Mouse (Mus musculus): ENCODE measurements around the gene Rhof.

Gene Rhof

GRCm38 (mm10) chr5:123135471-123136360 is 3.2 kb upstream of the Rhof start:
- no peak for DNase-seq (ENCODE audit: low read depth, low spot score)

- no peak for DNase-seq (ENCODE audit: low read depth, low spot score)
These were observed 2.4 kb upstream of the Rhof start for GRCm38 (mm10) chr5:123134875-123135382.

GRCm38 (mm10) chr5:123134186-123134874 is 1.8 kb upstream of the Rhof start:
- DNase-seq (ENCODE audit: low read depth, low spot score), result no peak

- DNase-seq (ENCODE audit: low read depth, low spot score), result peak; percentile 71
These were observed 1.3 kb upstream of the Rhof start for GRCm38 (mm10) chr5:123133784-123134143.

- DNase-seq (ENCODE audit: low read depth, low spot score), result peak; percentile 94
These were observed 741 bp upstream of the Rhof start for GRCm38 (mm10) chr5:123133083-123133783.

GRCm38 (mm10) chr5:123130814-123131148 is 1.7 kb downstream of the Rhof start:
- DNase-seq (ENCODE audit: low read depth, low spot score), result peak; percentile 62

GRCm38 (mm10) chr5:123130030-123130813 is 2.3 kb downstream of the Rhof start:
- no peak for DNase-seq (ENCODE audit: low read depth, low spot score)

GRCm38 (mm10) chr5:123129170-123129757 is 3.2 kb downstream of the Rhof start:
- no peak for DNase-seq (ENCODE audit: low read depth, low spot score)

GRCm38 (mm10) chr5:123128426-123129169 is 3.9 kb downstream of the Rhof start:
- DNase-seq (ENCODE audit: low read depth, low spot score), result peak; percentile 94

GRCm38 (mm10) chr5:123127031-123127430 is 5.5 kb downstream of the Rhof start:
- DNase-seq (ENCODE audit: low read depth, low spot score), result peak; percentile 43

- DNase-seq (ENCODE audit: low read depth, low spot score), result peak; percentile 83
These were observed 6.7 kb downstream of the Rhof start for GRCm38 (mm10) chr5:123125638-123126406.

GRCm38 (mm10) chr5:123125105-123125504 is 7.4 kb downstream of the Rhof start:
- no peak for DNase-seq (ENCODE audit: low read depth, low spot score)

- DNase-seq (ENCODE audit: low read depth, low spot score), result peak; percentile 74
These were observed 10.3 kb downstream of the Rhof start for GRCm38 (mm10) chr5:123122181-123122580.

- no peak for DNase-seq (ENCODE audit: low read depth, low spot score)
These were observed 11.8 kb downstream of the Rhof start for GRCm38 (mm10) chr5:123120624-123121215.

GRCm38 (mm10) chr5:123118826-123119225 is 13.7 kb downstream of the Rhof start:
- no peak for DNase-seq (ENCODE audit: low read depth, low spot score)

GRCm38 (mm10) chr5:123117773-123118172 is 14.7 kb downstream of the Rhof start:
- no peak for DNase-seq (ENCODE audit: low read depth, low spot score)

- DNase-seq (ENCODE audit: low read depth, low spot score), result peak; percentile 90
These were observed 15.2 kb downstream of the Rhof start for GRCm38 (mm10) chr5:123117257-123117656.

GRCm38 (mm10) chr5:123116080-123116479 is 16.4 kb downstream of the Rhof start:
- DNase-seq (ENCODE audit: low read depth, low spot score), result no peak

GRCm38 (mm10) chr5:123114924-123115323 is 17.6 kb downstream of the Rhof start:
- peak; percentile 53 for DNase-seq (ENCODE audit: low read depth, low spot score)
